Mouse (Mus musculus) bone marrow macrophage, adult 2 months (primary cell): ENCODE results near the gene Slc4a4.

Source experiments
- CTCF ChIP-seq: IDR thresholded peaks from 2 replicates; pipeline ENCODE4 v1.5.1; 2012; ENCODE audit warnings: low read depth, mild to moderate bottlenecking, low read length, moderate library complexity
- POLR2A ChIP-seq: IDR thresholded peaks from 2 replicates; pipeline ENCODE4 v1.6.1; 2012; ENCODE audit warnings: mild to moderate bottlenecking, low read depth, low read length, borderline replicate concordance

GRCm38 (mm10) chr5:88916501-88916971 lies 29.9 kb downstream of the Slc4a4 start:
- TF ChIP-seq POLR2A (no peak), CTCF (no peak)
